Mouse (Mus musculus) cerebellum, adult (tissue): ENCODE measurements around the gene Gm10436.
"Not testable (repeated sequence)": the region's sequence is repeated elsewhere in the genome, so short reads cannot be mapped to it uniquely, and the experiment has no call there.

Experiments
- ATAC-seq: cut with Nextera tagmentation; 2 replicates; pipeline ENCODE4 v1.9.2; 2017; ENCODE audit warnings: mild to moderate bottlenecking, moderate library complexity, mixed read lengths; ENCODE audit not compliant: insufficient number of reproducible peaks, low FRiP score, low TSS enrichment

Gm10436 gene

GRCm38 (mm10) chr12:88182008-88182407 is at the start of gene Gm10436:
Gene Gm10436 (minus strand): TSS chr12:88182108.
- not testable (repeated sequence) for ATAC-seq

DNA sequence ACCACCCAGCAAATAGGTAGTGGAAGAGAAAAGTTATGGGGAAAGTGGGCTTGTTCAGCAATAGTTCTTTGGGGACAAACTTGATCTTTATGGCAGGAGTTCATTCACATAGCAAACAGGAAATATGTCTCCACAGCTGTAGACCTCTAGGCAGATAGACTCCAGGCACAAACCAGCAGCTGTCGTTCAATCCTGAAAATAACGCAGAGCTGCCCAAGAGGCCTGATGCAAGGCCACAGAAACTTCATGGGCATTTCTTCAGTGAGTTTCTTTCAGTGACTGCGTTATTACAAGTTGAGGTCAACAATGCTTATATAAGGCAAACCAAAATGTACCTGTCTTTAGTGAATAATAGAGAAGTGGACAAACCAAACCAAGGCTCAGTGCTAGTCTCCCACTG is 37.5 kb upstream of the Gm10436 start:
- no peak for ATAC-seq

GRCm38 (mm10) chr12:88218059-88218458 is 36.2 kb upstream of the Gm10436 start:
- not testable (repeated sequence) for ATAC-seq

- ATAC-seq: no peak
Measured at GRCm38 (mm10) chr12:88214641-88215040, 32.7 kb upstream of the Gm10436 start.

GRCm38 (mm10) chr12:88211458-88211857 is 29.6 kb upstream of the Gm10436 start:
- not testable (repeated sequence) for ATAC-seq

DNA sequence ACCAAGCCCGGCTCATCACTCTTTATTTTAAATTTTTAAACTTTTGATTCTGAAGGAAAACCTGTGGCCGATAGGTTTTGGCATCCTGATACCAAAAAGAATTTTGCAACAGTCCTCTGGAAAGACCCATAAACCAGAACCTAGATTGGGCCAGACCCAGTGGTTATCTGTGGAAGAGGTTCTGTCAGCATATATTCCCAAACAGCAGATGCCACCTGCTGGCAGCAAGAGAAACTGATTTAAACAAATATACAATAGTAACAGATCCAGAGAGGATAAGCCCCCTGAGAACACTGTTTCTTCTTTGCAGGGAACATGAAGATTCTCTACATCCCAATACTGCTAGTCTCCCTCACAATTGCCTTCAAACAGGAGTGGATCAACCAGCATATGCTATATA is 20.9 kb upstream of the Gm10436 start:
- ATAC-seq: no peak
